Mouse (Mus musculus) limb, embryonic 13.5 days (tissue): Measurements from ENCODE around the gene Zdhhc22. TPM values are rescaled to one million over a fixed set of nuclear protein-coding genes. Genes with fewer than 3 reads are reported as not detected.
A peak's percentile ranks its signal among the peaks of the same experiment; 100 is the strongest.

Experiments used
- ATAC-seq: fragments of 200-750 bp; cut with Nextera tagmentation; 2 replicates; pipeline ENCODE4 v1.8.0; 2017; ENCODE audit warnings: low read depth, moderate number of reproducible peaks, moderate TSS enrichment; ENCODE audit not compliant: low FRiP score
- H3K27ac ChIP-seq: fragments of 300-500 bp; sonication (generic); 2 replicates; pipeline ENCODE4 v1.5.1; 2015; ENCODE audit warnings: inconsistent platforms, mild to moderate bottlenecking, moderate library complexity
- H3K27me3 ChIP-seq: fragments of 300-500 bp; sonication (generic); 2 replicates; pipeline ENCODE4 v1.6.1; 2015; ENCODE audit warnings: mild to moderate bottlenecking, inconsistent platforms
- H3K36me3 ChIP-seq: fragments of 300-500 bp; sonication (generic); 2 replicates; pipeline ENCODE4 v1.6.1; 2015; ENCODE audit warnings: inconsistent platforms, mild to moderate bottlenecking, moderate library complexity
- H3K4me1 ChIP-seq: fragments of 300-500 bp; sonication (generic); 2 replicates; pipeline ENCODE4 v1.6.1; 2015; ENCODE audit warnings: inconsistent platforms
- H3K4me2 ChIP-seq: fragments of 300-500 bp; sonication (generic); replicated peaks from 2 replicates; pipeline ENCODE4 v1.6.1; 2015; ENCODE audit warnings: inconsistent platforms, mild to moderate bottlenecking, moderate library complexity
- H3K4me3 ChIP-seq: fragments of 300-500 bp; sonication (generic); 2 replicates; pipeline ENCODE4 v1.5.1; 2015; ENCODE audit warnings: moderate library complexity, mild to moderate bottlenecking, inconsistent platforms
- H3K9ac ChIP-seq: fragments of 300-500 bp; sonication (generic); 2 replicates; pipeline ENCODE4 v1.6.1; 2015; ENCODE audit warnings: mild to moderate bottlenecking, inconsistent platforms
- H3K9me3 ChIP-seq: fragments of 300-500 bp; sonication (generic); 2 replicates; pipeline ENCODE4 v1.6.1; 2016; ENCODE audit warnings: inconsistent platforms
- WGBS: fragments of 180-500 bp; shearing (Covaris S2); methylation state at CpG from one replicate; pipeline ENCODE4 v1.1.7; 2015; 5-methylcytosine and 5-hydroxymethylcytosine counted together
- polyA plus RNA-seq: library from polyadenylated mRNA; unstranded; fragments of >200 nt; fragmentation: Nextera tagmentation; extraction: Ambion mirVana; gene quantifications from 2 replicates; pipeline ENCODE4 v1.2.1, GENCODE M21; 2015

Gene Zdhhc22
- not detected in 2 replicates for polyA plus RNA-seq

GRCm38 (mm10) chr12:86989890-86990754 lies at the start of gene Zdhhc22:
Gene Zdhhc22 (minus strand): TSS chr12:86990430.
- H3K4me3 ChIP-seq, result peak within 1 kb of the TSS; percentile 26
- H3K9ac ChIP-seq, result no peak within 1 kb of the TSS
- peak within 1 kb of the TSS; percentile 55 for H3K4me2 ChIP-seq
- no peaks in the 10 kb centered on the region for H3K9me3 ChIP-seq
- WGBS, result under 1% methylated on average over 58 of the region's 68 CpGs
- H3K4me1 ChIP-seq, result peaks cover 11% of the 10 kb centered on the region
- H3K27me3 ChIP-seq, result peaks cover 86% of the 10 kb centered on the region
- no peaks in the 10 kb centered on the region for H3K36me3 ChIP-seq
- H3K27ac ChIP-seq, result no peak within 1 kb of the TSS
- ATAC-seq, result peak; percentile 81

- Histone ChIP-seq H3K27ac (no peak overlapping the region), H3K4me1 (no peaks in the 10 kb centered on the region), H3K4me3 (no peak overlapping the region), H3K36me3 (no peaks in the 10 kb centered on the region), H3K9me3 (no peaks in the 10 kb centered on the region), H3K4me2 (no peak overlapping the region), H3K27me3 (no peaks in the 10 kb centered on the region), H3K9ac (no peak overlapping the region)
- no peak for ATAC-seq
- WGBS, result 92% methylated on average over 7 of the region's 7 CpGs
Observed at GRCm38 (mm10) chr12:87036631-87037030, 46.4 kb upstream of the Zdhhc22 start.

GRCm38 (mm10) chr12:87031163-87031763 lies 41.0 kb upstream of the Zdhhc22 start:
- WGBS, result 74% methylated on average over 5 of the region's 5 CpGs
- ATAC-seq, result no peak
- peaks cover 6% of the 10 kb centered on the region; the same call in 1 of the 2 replicates for H3K4me1 ChIP-seq

GRCm38 (mm10) chr12:87029251-87029976 lies 39.2 kb upstream of the Zdhhc22 start:
- Histone ChIP-seq H3K27ac (no peak overlapping the region), H3K9me3 (no peaks in the 10 kb centered on the region), H3K4me1 (peaks cover 10% of the 10 kb centered on the region; the same call in 1 of the 2 replicates), H3K9ac (no peak overlapping the region), H3K4me3 (no peak overlapping the region), H3K36me3 (no peaks in the 10 kb centered on the region), H3K27me3 (peaks cover 47% of the 10 kb centered on the region), H3K4me2 (no peak overlapping the region)
- WGBS, result 75% methylated on average over 5 of the region's 5 CpGs
- ATAC-seq, result no peak

More at GRCm38 (mm10) chr12:87031163-87031763, 41.0 kb upstream of the Zdhhc22 start:
- no peaks in the 10 kb centered on the region for H3K36me3 ChIP-seq
- no peak overlapping the region for H3K9ac ChIP-seq
- no peak overlapping the region for H3K4me3 ChIP-seq
- no peak overlapping the region for H3K27ac ChIP-seq
- no peak overlapping the region for H3K4me2 ChIP-seq
- peaks cover 31% of the 10 kb centered on the region for H3K27me3 ChIP-seq
- no peaks in the 10 kb centered on the region for H3K9me3 ChIP-seq

GRCm38 (mm10) chr12:87028068-87028467 lies 37.8 kb upstream of the Zdhhc22 start:
- Histone ChIP-seq H3K4me3 (no peak overlapping the region), H3K4me2 (no peak overlapping the region), H3K9me3 (no peaks in the 10 kb centered on the region), H3K4me1 (peaks cover 10% of the 10 kb centered on the region; the same call in 1 of the 2 replicates), H3K27ac (no peak overlapping the region), H3K9ac (no peak overlapping the region), H3K36me3 (no peaks in the 10 kb centered on the region), H3K27me3 (peaks cover 60% of the 10 kb centered on the region)
- 59% methylated on average over 2 of the region's 2 CpGs for WGBS
- ATAC-seq, result no peak

GRCm38 (mm10) chr12:87027391-87027790 lies 37.2 kb upstream of the Zdhhc22 start:
- Histone ChIP-seq H3K4me3 (no peak overlapping the region), H3K36me3 (no peaks in the 10 kb centered on the region), H3K4me2 (no peak overlapping the region), H3K27me3 (peaks cover 62% of the 10 kb centered on the region), H3K4me1 (peaks cover 10% of the 10 kb centered on the region; the same call in 1 of the 2 replicates), H3K27ac (no peak overlapping the region), H3K9me3 (no peaks in the 10 kb centered on the region), H3K9ac (no peak overlapping the region)
- no peak for ATAC-seq
- WGBS, result 46% methylated on average over 5 of the region's 5 CpGs

GRCm38 (mm10) chr12:87026871-87027240 lies 36.6 kb upstream of the Zdhhc22 start:
- Histone ChIP-seq H3K27ac (no peak overlapping the region), H3K9me3 (no peaks in the 10 kb centered on the region), H3K4me1 (peaks cover 10% of the 10 kb centered on the region; the same call in 1 of the 2 replicates), H3K4me2 (peak overlapping the region; percentile 53), H3K36me3 (no peaks in the 10 kb centered on the region), H3K9ac (no peak overlapping the region), H3K27me3 (peaks cover 62% of the 10 kb centered on the region), H3K4me3 (peak overlapping the region; percentile 19)
- no peak for ATAC-seq
- 10% methylated on average over 8 of the region's 8 CpGs for WGBS

GRCm38 (mm10) chr12:87026109-87026870 lies 36.1 kb upstream of the Zdhhc22 start:
- Histone ChIP-seq H3K27me3 (peaks cover 62% of the 10 kb centered on the region), H3K4me1 (peaks cover 10% of the 10 kb centered on the region; the same call in 1 of the 2 replicates), H3K4me3 (peak overlapping the region; percentile 19), H3K4me2 (peak overlapping the region; percentile 53), H3K9ac (0 out of 2 replicates have a peak overlapping the region, but pooled peaks have one; percentile 13), H3K36me3 (no peaks in the 10 kb centered on the region), H3K27ac (no peak overlapping the region), H3K9me3 (no peaks in the 10 kb centered on the region)
- WGBS, result 3% methylated on average over 30 of the region's 30 CpGs
- no peak for ATAC-seq

GRCm38 (mm10) chr12:87023456-87023855 lies 33.2 kb upstream of the Zdhhc22 start:
- no peak overlapping the region for H3K4me2 ChIP-seq
- WGBS, result 74% methylated on average over 3 of the region's 3 CpGs
- H3K36me3 ChIP-seq, result no peaks in the 10 kb centered on the region
- H3K4me1 ChIP-seq, result peaks cover 10% of the 10 kb centered on the region; the same call in 1 of the 2 replicates
- no peak overlapping the region for H3K27ac ChIP-seq
- H3K9ac ChIP-seq, result no peak overlapping the region
- H3K27me3 ChIP-seq, result peaks cover 53% of the 10 kb centered on the region
- ATAC-seq, result no peak
- H3K9me3 ChIP-seq, result no peaks in the 10 kb centered on the region
- H3K4me3 ChIP-seq, result no peak overlapping the region

GRCm38 (mm10) chr12:87022006-87022405 lies 31.8 kb upstream of the Zdhhc22 start:
- Histone ChIP-seq H3K27me3 (peaks cover 38% of the 10 kb centered on the region), H3K4me3 (no peak overlapping the region), H3K9me3 (no peaks in the 10 kb centered on the region), H3K9ac (no peak overlapping the region), H3K36me3 (no peaks in the 10 kb centered on the region), H3K4me2 (no peak overlapping the region), H3K27ac (no peak overlapping the region), H3K4me1 (peaks cover 10% of the 10 kb centered on the region; the same call in 1 of the 2 replicates)
- no peak for ATAC-seq
- 81% methylated on average over 2 of the region's 2 CpGs for WGBS

- ATAC-seq, result no peak
- Histone ChIP-seq H3K4me3 (no peak within 1 kb of the TSS), H3K4me2 (no peak within 1 kb of the TSS), H3K27ac (no peak within 1 kb of the TSS), H3K9ac (no peak within 1 kb of the TSS), H3K9me3 (no peaks in the 10 kb centered on the region), H3K4me1 (0 out of 2 replicates have a peak, but pooled peaks cover 1% of the 10 kb centered on the region), H3K36me3 (no peaks in the 10 kb centered on the region), H3K27me3 (peaks cover 29% of the 10 kb centered on the region)
- 71% methylated on average over 6 of the region's 6 CpGs for WGBS
Observed at GRCm38 (mm10) chr12:87021040-87021439, 30.8 kb upstream of the Zdhhc22 start, which contains the start of gene Tmem63c. Gene Tmem63c (plus strand): TSS chr12:87021340.
